Mouse (Mus musculus): Measurements from ENCODE around the gene Bcap31. TPM values are rescaled to one million over a fixed set of nuclear protein-coding genes. Genes with fewer than 3 reads are reported as not detected.

Bcap31 gene
- polyA plus RNA-seq, 1 experiment from 2014 or later: 130 TPM

GRCm38 (mm10) chrX:73690917-73691629 lies 24.9 kb downstream of the Bcap31 start:
- WGBS: 84% methylated on average over 5 of the region's 5 CpGs
- H3K4me3 ChIP-seq (ENCODE audit: low read depth, low read length): no peak overlapping the region
- H3K4me2 ChIP-seq (ENCODE audit: low read length): no peak overlapping the region
- no peaks in the 10 kb centered on the region for H3K4me1 ChIP-seq (ENCODE audit: control insufficient read depth, insufficient read depth, low read length)
- ATAC-seq: peak; percentile 72; the same call in 1 of the 2 replicates
- no peak overlapping the region for H3K9ac ChIP-seq (ENCODE audit: low read depth, low read length)
- no peaks in the 10 kb centered on the region for H3K9me3 ChIP-seq (replicated peaks; ENCODE audit: control insufficient read depth, low read length, poor library complexity, severe bottlenecking)
- no peak overlapping the region for H3K27ac ChIP-seq (ENCODE audit: low read length)
- H3K27me3 ChIP-seq (ENCODE audit: control insufficient read depth, insufficient read depth, low read depth, low read length): no peaks in the 10 kb centered on the region
- peaks cover 3% of the 10 kb centered on the region; the same call in 1 of the 2 replicates for H3K36me3 ChIP-seq (ENCODE audit: control insufficient read depth, insufficient read depth, low read length)

- Histone ChIP-seq H3K9me3 (replicated peaks; ENCODE audit: control insufficient read depth, low read length, poor library complexity, severe bottlenecking) (no peaks in the 10 kb centered on the region), H3K4me3 (ENCODE audit: low read depth, low read length) (no peak overlapping the region), H3K4me2 (ENCODE audit: low read length) (no peak overlapping the region), H3K9ac (ENCODE audit: low read depth, low read length) (no peak overlapping the region), H3K36me3 (ENCODE audit: control insufficient read depth, insufficient read depth, low read length) (peaks cover 3% of the 10 kb centered on the region; the same call in 1 of the 2 replicates), H3K27ac (ENCODE audit: low read length) (no peak overlapping the region), H3K4me1 (ENCODE audit: control insufficient read depth, insufficient read depth, low read length) (no peaks in the 10 kb centered on the region), H3K27me3 (ENCODE audit: control insufficient read depth, insufficient read depth, low read depth, low read length) (no peaks in the 10 kb centered on the region)
- ATAC-seq: no peak
- 85% methylated on average over 3 of the region's 3 CpGs for whole genome bisulfite sequencing
Measured at GRCm38 (mm10) chrX:73685629-73686028, 30.3 kb downstream of the Bcap31 start.

GRCm38 (mm10) chrX:73684978-73685377 lies 31.0 kb downstream of the Bcap31 start:
- Histone ChIP-seq H3K4me1 (ENCODE audit: control insufficient read depth, insufficient read depth, low read length) (no peaks in the 10 kb centered on the region), H3K27ac (ENCODE audit: low read length) (no peak overlapping the region), H3K36me3 (ENCODE audit: control insufficient read depth, insufficient read depth, low read length) (peaks cover 8% of the 10 kb centered on the region; the same call in 1 of the 2 replicates), H3K9me3 (replicated peaks; ENCODE audit: control insufficient read depth, low read length, poor library complexity, severe bottlenecking) (no peaks in the 10 kb centered on the region), H3K4me3 (ENCODE audit: low read depth, low read length) (no peak overlapping the region), H3K27me3 (ENCODE audit: control insufficient read depth, insufficient read depth, low read depth, low read length) (no peaks in the 10 kb centered on the region), H3K9ac (ENCODE audit: low read depth, low read length) (no peak overlapping the region), H3K4me2 (ENCODE audit: low read length) (no peak overlapping the region)
- no peak for ATAC-seq

GRCm38 (mm10) chrX:73684156-73684555 lies 31.8 kb downstream of the Bcap31 start:
- no peak overlapping the region for H3K9ac ChIP-seq (ENCODE audit: low read depth, low read length)
- H3K27ac ChIP-seq (ENCODE audit: low read length): no peak overlapping the region
- peaks cover 8% of the 10 kb centered on the region; the same call in 1 of the 2 replicates for H3K36me3 ChIP-seq (ENCODE audit: control insufficient read depth, insufficient read depth, low read length)
- no peaks in the 10 kb centered on the region for H3K27me3 ChIP-seq (ENCODE audit: control insufficient read depth, insufficient read depth, low read depth, low read length)
- no peak overlapping the region for H3K4me2 ChIP-seq (ENCODE audit: low read length)
- H3K4me3 ChIP-seq (ENCODE audit: low read depth, low read length): no peak overlapping the region
- no peaks in the 10 kb centered on the region for H3K9me3 ChIP-seq (replicated peaks; ENCODE audit: control insufficient read depth, low read length, poor library complexity, severe bottlenecking)
- ATAC-seq: no peak
- 84% methylated on average over 2 of the region's 2 CpGs for WGBS
- H3K4me1 ChIP-seq (ENCODE audit: control insufficient read depth, insufficient read depth, low read length): no peaks in the 10 kb centered on the region

- peaks cover 12% of the 10 kb centered on the region for H3K4me1 ChIP-seq (ENCODE audit: control insufficient read depth, insufficient read depth, low read length)
- H3K36me3 ChIP-seq (ENCODE audit: control insufficient read depth, insufficient read depth, low read length): peaks cover 7% of the 10 kb centered on the region; the same call in 1 of the 2 replicates
- H3K27me3 ChIP-seq (ENCODE audit: control insufficient read depth, insufficient read depth, low read depth, low read length): no peaks in the 10 kb centered on the region
- no peak overlapping the region for H3K9ac ChIP-seq (ENCODE audit: low read depth, low read length)
- no peak overlapping the region for H3K4me2 ChIP-seq (ENCODE audit: low read length)
- H3K4me3 ChIP-seq (ENCODE audit: low read depth, low read length): no peak overlapping the region
- no peak overlapping the region for H3K27ac ChIP-seq (ENCODE audit: low read length)
- ATAC-seq: no peak
- 96% methylated on average over 4 of the region's 4 CpGs for WGBS
- no peaks in the 10 kb centered on the region; the same call in 1 of the 2 replicates for H3K9me3 ChIP-seq (replicated peaks; ENCODE audit: control insufficient read depth, low read length, poor library complexity, severe bottlenecking)
Measured at GRCm38 (mm10) chrX:73676668-73677067, 39.3 kb downstream of the Bcap31 start.

GRCm38 (mm10) chrX:73675231-73675630 lies 40.7 kb downstream of the Bcap31 start:
- Histone ChIP-seq H3K9me3 (replicated peaks; ENCODE audit: control insufficient read depth, low read length, poor library complexity, severe bottlenecking) (no peaks in the 10 kb centered on the region; the same call in 1 of the 2 replicates), H3K27ac (ENCODE audit: low read length) (no peak overlapping the region), H3K9ac (ENCODE audit: low read depth, low read length) (no peak overlapping the region)

GRCm38 (mm10) chrX:73673968-73674661 lies 41.9 kb downstream of the Bcap31 start:
- Histone ChIP-seq H3K4me3 (ENCODE audit: low read depth, low read length) (peak overlapping the region; percentile 61), H3K9me3 (replicated peaks; ENCODE audit: control insufficient read depth, low read length, poor library complexity, severe bottlenecking) (no peaks in the 10 kb centered on the region; the same call in 1 of the 2 replicates), H3K36me3 (ENCODE audit: control insufficient read depth, insufficient read depth, low read length) (0 out of 2 replicates have a peak, but pooled peaks cover 3% of the 10 kb centered on the region), H3K27me3 (ENCODE audit: control insufficient read depth, insufficient read depth, low read depth, low read length) (no peaks in the 10 kb centered on the region), H3K27ac (ENCODE audit: low read length) (peak overlapping the region; percentile 70), H3K9ac (ENCODE audit: low read depth, low read length) (peak overlapping the region; percentile 77), H3K4me1 (ENCODE audit: control insufficient read depth, insufficient read depth, low read length) (peaks cover 12% of the 10 kb centered on the region), H3K4me2 (ENCODE audit: low read length) (peak overlapping the region; percentile 80)
- WGBS: 25% methylated on average over 20 of the region's 20 CpGs
- ATAC-seq: peak; percentile 21

More at GRCm38 (mm10) chrX:73675231-73675630, 40.7 kb downstream of the Bcap31 start:
- peak overlapping the region; percentile 80 for H3K4me2 ChIP-seq (ENCODE audit: low read length)
- no peak for ATAC-seq
- peak overlapping the region; percentile 61; the same call in 1 of the 2 replicates for H3K4me3 ChIP-seq (ENCODE audit: low read depth, low read length)
- H3K27me3 ChIP-seq (ENCODE audit: control insufficient read depth, insufficient read depth, low read depth, low read length): no peaks in the 10 kb centered on the region
- peaks cover 3% of the 10 kb centered on the region; the same call in 1 of the 2 replicates for H3K36me3 ChIP-seq (ENCODE audit: control insufficient read depth, insufficient read depth, low read length)
- peaks cover 12% of the 10 kb centered on the region for H3K4me1 ChIP-seq (ENCODE audit: control insufficient read depth, insufficient read depth, low read length)
- 67% methylated on average over 2 of the region's 2 CpGs for WGBS

GRCm38 (mm10) chrX:73673619-73673967 lies 42.4 kb downstream of the Bcap31 start:
- Histone ChIP-seq H3K4me1 (ENCODE audit: control insufficient read depth, insufficient read depth, low read length) (peaks cover 12% of the 10 kb centered on the region), H3K9me3 (replicated peaks; ENCODE audit: control insufficient read depth, low read length, poor library complexity, severe bottlenecking) (no peaks in the 10 kb centered on the region; the same call in 1 of the 2 replicates), H3K4me2 (ENCODE audit: low read length) (peak overlapping the region; percentile 80), H3K36me3 (ENCODE audit: control insufficient read depth, insufficient read depth, low read length) (0 out of 2 replicates have a peak, but pooled peaks cover 3% of the 10 kb centered on the region), H3K27ac (ENCODE audit: low read length) (peak overlapping the region; percentile 70), H3K9ac (ENCODE audit: low read depth, low read length) (peak overlapping the region; percentile 77), H3K4me3 (ENCODE audit: low read depth, low read length) (peak overlapping the region; percentile 61), H3K27me3 (ENCODE audit: control insufficient read depth, insufficient read depth, low read depth, low read length) (no peaks in the 10 kb centered on the region)
- no peak; the same call in 1 of the 2 replicates for ATAC-seq
- 20% methylated on average over 18 of the region's 42 CpGs for WGBS

Measured in midbrain, embryonic 16.5 days (tissue).